ENCODE assay signal across 19 mouse cellular contexts in the genomic region with DNA sequence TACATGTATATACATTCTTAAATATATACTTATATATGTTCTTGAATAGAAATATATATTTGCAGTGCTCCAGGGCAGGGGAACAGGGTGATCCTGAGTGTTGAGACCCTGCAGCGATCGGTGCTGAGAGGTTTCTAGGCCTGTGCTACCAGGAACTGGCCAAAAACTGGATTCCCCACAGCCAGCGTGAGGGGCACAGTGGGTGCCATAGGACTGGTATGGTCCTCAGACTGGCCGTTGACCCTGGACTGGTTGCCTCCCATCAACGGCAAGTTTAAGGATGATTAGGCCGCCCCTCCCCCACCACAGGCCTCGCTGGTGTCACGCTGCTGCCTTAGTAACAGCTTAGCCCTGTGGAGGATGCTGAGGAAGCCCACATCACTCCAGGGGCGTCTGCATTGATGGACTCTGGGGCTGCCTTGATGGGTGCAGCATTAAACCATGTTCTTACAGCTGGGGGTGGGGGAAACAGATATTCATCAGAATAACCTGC. TPM values are rescaled to one million over a fixed set of nuclear protein-coding genes. Genes with fewer than 3 reads are reported as not detected.
A peak's percentile ranks its signal among the peaks of the same experiment; 100 is the strongest.
DNase-seq lines count a peak whose midpoint lies in the region; ATAC-seq lines count a peak whose summit lies in the region.
"Had no signal": no experiment of that assay in that cellular context is flagged by ENCODE, and none has a peak within 500 bp of the region (broad histone marks: within the 10 kb centered on the region; RNA-seq: fewer than 3 reads in every experiment).

No protein-coding gene starts in this region.

- H3K4me3 ChIP-seq in hindbrain, embryonic 13.5 days: no peak overlapping the region
- H3K4me3 ChIP-seq in hindbrain, embryonic 16.5 days (ENCODE audit: low read length): no peak overlapping the region
- H3K4me3 ChIP-seq in midbrain, embryonic 13.5 days (replicated peaks): no peak overlapping the region
- H3K4me3 ChIP-seq in midbrain, embryonic 14.5 days (replicated peaks; ENCODE audit: low read depth, low read length): no peak overlapping the region
- H3K4me3 ChIP-seq: forebrain, embryonic 13.5 days; heart, adult 2 months; heart, embryonic 13.5 days had no signal

- H3K4me2 ChIP-seq in hindbrain, embryonic 13.5 days: no peak overlapping the region
- H3K4me2 ChIP-seq in hindbrain, embryonic 16.5 days (ENCODE audit: low read length): no peak overlapping the region
- H3K4me2 ChIP-seq in midbrain, embryonic 13.5 days (replicated peaks): no peak overlapping the region
- H3K4me2 ChIP-seq in midbrain, embryonic 14.5 days (ENCODE audit: low read length): no peak overlapping the region
- H3K4me2 ChIP-seq: forebrain, embryonic 13.5 days; heart, embryonic 13.5 days had no signal

- H3K9me3 ChIP-seq in hindbrain, embryonic 13.5 days: no peaks in the 10 kb centered on the region
- no peaks in the 10 kb centered on the region for H3K9me3 ChIP-seq in hindbrain, embryonic 16.5 days (ENCODE audit: control insufficient read depth, low read length)
- H3K9me3 ChIP-seq in midbrain, embryonic 13.5 days: no peaks in the 10 kb centered on the region
- H3K9me3 ChIP-seq in midbrain, embryonic 14.5 days (ENCODE audit: control insufficient read depth, low read length): no peaks in the 10 kb centered on the region
- H3K9me3 ChIP-seq: forebrain, embryonic 13.5 days; heart, embryonic 13.5 days had no signal

- H3K27ac ChIP-seq in hindbrain, embryonic 13.5 days: no peak overlapping the region
- no peak overlapping the region for H3K27ac ChIP-seq in hindbrain, embryonic 16.5 days (ENCODE audit: low read depth, low read length)
- H3K27ac ChIP-seq in midbrain, embryonic 13.5 days: no peak overlapping the region
- H3K27ac ChIP-seq in midbrain, embryonic 14.5 days (replicated peaks; ENCODE audit: low read depth, low read length): no peak overlapping the region
- H3K27ac ChIP-seq: forebrain, embryonic 13.5 days; heart, adult 2 months; heart, embryonic 13.5 days had no signal

- no peak for ATAC-seq in hindbrain, embryonic 13.5 days (ENCODE audit: low FRiP score)
- ATAC-seq in hindbrain, embryonic 16.5 days: no peak
- peak; percentile 17; the same call in 1 of the 2 replicates for ATAC-seq in midbrain, embryonic 13.5 days
- no peak for ATAC-seq in midbrain, embryonic 14.5 days (ENCODE audit: low FRiP score, low TSS enrichment)
- ATAC-seq: activated CD4-positive, CD25-positive, alpha-beta regulatory T cell, adult 4 months; forebrain, embryonic 13.5 days; forebrain, postnatal 0 days; Patski had no signal

- 80% methylated on average over 9 of the region's 9 CpGs for WGBS in hindbrain, embryonic 13.5 days
- WGBS in hindbrain, embryonic 16.5 days: 75% methylated on average over 9 of the region's 9 CpGs
- WGBS in midbrain, embryonic 13.5 days: 66% methylated on average over 9 of the region's 9 CpGs
- 67% methylated on average over 9 of the region's 9 CpGs for WGBS in midbrain, embryonic 14.5 days

- peak overlapping the region; percentile 24; the same call in 1 of the 2 replicates for H3K9ac ChIP-seq in hindbrain, embryonic 13.5 days
- no peak overlapping the region for H3K9ac ChIP-seq in hindbrain, embryonic 16.5 days (ENCODE audit: low read depth, low read length)
- no peak overlapping the region for H3K9ac ChIP-seq in midbrain, embryonic 13.5 days (replicated peaks)
- H3K9ac ChIP-seq in midbrain, embryonic 14.5 days (replicated peaks; ENCODE audit: low read length): no peak overlapping the region
- H3K9ac ChIP-seq: forebrain, embryonic 13.5 days; forebrain, postnatal 0 days; heart, embryonic 13.5 days had no signal

- peaks cover 62% of the 10 kb centered on the region for H3K36me3 ChIP-seq in hindbrain, embryonic 13.5 days
- peaks cover 26% of the 10 kb centered on the region for H3K36me3 ChIP-seq in hindbrain, embryonic 16.5 days (ENCODE audit: control insufficient read depth, insufficient read depth, low read length)
- peaks cover 62% of the 10 kb centered on the region for H3K36me3 ChIP-seq in midbrain, embryonic 13.5 days
- H3K36me3 ChIP-seq in midbrain, embryonic 14.5 days (ENCODE audit: control insufficient read depth, insufficient read depth, low read length): peaks cover 68% of the 10 kb centered on the region

- peak; percentile 60 to 70 for DNase-seq in kidney, postnatal 25 days
- DNase-seq in kidney, adult 9 months: no peak
- DNase-seq in midbrain, embryonic 14.5 days: no peak
- DNase-seq: adrenal gland, postnatal 14 days; cerebellum, adult 11-12 months; cerebellum, adult 9-10 months; cerebellum, postnatal 25 days; forebrain, postnatal 0 days; gastrocnemius, postnatal 14 days; heart, adult 2 months; heart, postnatal 36 days had no signal

- H3K27me3 ChIP-seq in hindbrain, embryonic 13.5 days: no peaks in the 10 kb centered on the region
- H3K27me3 ChIP-seq in hindbrain, embryonic 16.5 days (replicated peaks; ENCODE audit: control insufficient read depth, insufficient read depth, low read length): no peaks in the 10 kb centered on the region
- H3K27me3 ChIP-seq in midbrain, embryonic 13.5 days: no peaks in the 10 kb centered on the region
- H3K27me3 ChIP-seq in midbrain, embryonic 14.5 days (ENCODE audit: control insufficient read depth, insufficient read depth, low read length): no peaks in the 10 kb centered on the region
- H3K27me3 ChIP-seq: CH12.LX; forebrain, embryonic 13.5 days; heart, embryonic 13.5 days; Patski had no signal

- H3K4me1 ChIP-seq in hindbrain, embryonic 13.5 days (replicated peaks): peaks cover 7% of the 10 kb centered on the region
- H3K4me1 ChIP-seq in hindbrain, embryonic 16.5 days (ENCODE audit: control insufficient read depth, insufficient read depth, low read depth, low read length): no peaks in the 10 kb centered on the region
- H3K4me1 ChIP-seq in midbrain, embryonic 13.5 days (replicated peaks): 0 out of 2 replicates have a peak, but pooled peaks cover 3% of the 10 kb centered on the region
- no peaks in the 10 kb centered on the region for H3K4me1 ChIP-seq in midbrain, embryonic 14.5 days (ENCODE audit: control insufficient read depth, insufficient read depth, low read length)
- H3K4me1 ChIP-seq: forebrain, embryonic 13.5 days had no signal

RNA-seq across cellular contexts. Expression of a gene that starts 9.0 kb away (rescaled TPM):
- polyA plus RNA-seq in hindbrain, embryonic 13.5 days (2015; fragmentation: Nextera tagmentation; extraction: Ambion mirVana): 129 TPM in 2 replicates
- polyA plus RNA-seq in hindbrain, embryonic 16.5 days (2015; fragmentation: Nextera tagmentation; extraction: Ambion mirVana): 136 and 145 TPM in 2 replicates
- polyA plus RNA-seq in midbrain, embryonic 13.5 days (2015; fragmentation: Nextera tagmentation; extraction: Ambion mirVana): 127 and 131 TPM in 2 replicates
- 80.9 and 138 TPM in 2 replicates for polyA plus RNA-seq in midbrain, embryonic 14.5 days (2014; fragmentation: Nextera tagmentation; extraction: Ambion mirVana)

RNA-seq across cellular contexts. Expression of a gene that starts 44.6 kb away (rescaled TPM):
- 280 and 294 TPM in 2 replicates for polyA plus RNA-seq in hindbrain, embryonic 13.5 days (2015; fragmentation: Nextera tagmentation; extraction: Ambion mirVana)
- 411 and 440 TPM in 2 replicates for polyA plus RNA-seq in hindbrain, embryonic 16.5 days (2015; fragmentation: Nextera tagmentation; extraction: Ambion mirVana)
- 268 and 278 TPM in 2 replicates for polyA plus RNA-seq in midbrain, embryonic 13.5 days (2015; fragmentation: Nextera tagmentation; extraction: Ambion mirVana)
- 275 and 348 TPM in 2 replicates for polyA plus RNA-seq in midbrain, embryonic 14.5 days (2014; fragmentation: Nextera tagmentation; extraction: Ambion mirVana)

Comparison
In these comparisons a context has a peak if more than half of its experiments do, and no peak if none do; other contexts are left out.
1. DNase-seq: peak in kidney, postnatal 25 days (2 of 2); none in kidney, adult 9 months (single experiment) and midbrain, embryonic 14.5 days (single experiment).